Mouse (Mus musculus) midbrain, embryonic 11.5 days (tissue): ENCODE measurements around the gene Ubxn4. TPM values are rescaled to one million over a fixed set of nuclear protein-coding genes. Genes with fewer than 3 reads are reported as not detected.
"Not testable (repeated sequence)": the region's sequence is repeated elsewhere in the genome, so short reads cannot be mapped to it uniquely, and the experiment has no call there.

Experiments used
- ATAC-seq: fragments of 200-750 bp; cut with Nextera tagmentation; 2 replicates; pipeline ENCODE4 v1.8.0; 2017; ENCODE audit warnings: moderate TSS enrichment, moderate library complexity; ENCODE audit not compliant: low FRiP score
- DNase-seq: peaks from one replicate; pipeline ENCODE4 v3.0.0; 2015; ENCODE audit warnings: low spot score; ENCODE audit errors: missing footprints
- H3K27ac ChIP-seq: fragments of 300-500 bp; sonication (generic); 2 replicates; pipeline ENCODE4 v1.5.1; 2014; ENCODE audit warnings: low read depth, low read length
- H3K27me3 ChIP-seq: fragments of 300-500 bp; sonication (generic); 2 replicates; pipeline ENCODE4 v1.6.1; 2014; ENCODE audit warnings: mild to moderate bottlenecking, low read length, moderate library complexity, mixed read lengths; ENCODE audit not compliant: control insufficient read depth, insufficient read depth
- H3K36me3 ChIP-seq: fragments of 300-500 bp; sonication (generic); 2 replicates; pipeline ENCODE4 v1.6.1; 2014; ENCODE audit warnings: mild to moderate bottlenecking, low read length, moderate library complexity, mixed read lengths; ENCODE audit not compliant: control insufficient read depth, insufficient read depth
- H3K4me1 ChIP-seq: fragments of 300-500 bp; sonication (generic); 2 replicates; pipeline ENCODE4 v1.6.1; 2014; ENCODE audit warnings: low read length; ENCODE audit not compliant: control insufficient read depth, insufficient read depth
- H3K4me2 ChIP-seq: fragments of 300-500 bp; sonication (generic); 2 replicates; pipeline ENCODE4 v1.6.1; 2014; ENCODE audit warnings: mild to moderate bottlenecking, moderate library complexity
- H3K4me3 ChIP-seq: fragments of 300-500 bp; sonication (generic); 2 replicates; pipeline ENCODE4 v1.5.1; 2014; ENCODE audit warnings: low read depth, low read length
- H3K9ac ChIP-seq: fragments of 300-500 bp; sonication (generic); 2 replicates; pipeline ENCODE4 v1.6.1; 2014; ENCODE audit warnings: low read length
- H3K9me3 ChIP-seq: fragments of 300-500 bp; sonication (generic); 2 replicates; pipeline ENCODE4 v1.6.1; 2016; ENCODE audit warnings: low read length; ENCODE audit not compliant: control insufficient read depth
- WGBS: fragments of 180-500 bp; shearing (Covaris S2); extraction: QIAGEN DNeasy Blood & Tissue Kit; methylation state at CpG from one replicate; pipeline ENCODE4 v1.1.7; 2014; 5-methylcytosine and 5-hydroxymethylcytosine counted together
- polyA plus RNA-seq: library from polyadenylated mRNA; unstranded; fragments of >200 nt; fragmentation: Nextera tagmentation; extraction: Ambion mirVana; gene quantifications from 2 replicates; pipeline ENCODE4 v1.2.1, GENCODE M21; 2014

Gene Ubxn4
- polyA plus RNA-seq, 1 experiment from 2014 or later: 71.1 TPM

GRCm38 (mm10) chr1:128267061-128267460 is 23.3 kb downstream of the Ubxn4 start:
- H3K4me2 ChIP-seq, H3K9ac ChIP-seq, H3K4me1 ChIP-seq, H3K27me3 ChIP-seq, H3K27ac ChIP-seq, H3K4me3 ChIP-seq, H3K9me3 ChIP-seq, ATAC-seq: not testable (repeated sequence)
- 80% methylated on average over 7 of the region's 7 CpGs for WGBS
- peaks cover 17% of the 10 kb centered on the region; the same call in 1 of the 2 replicates for H3K36me3 ChIP-seq
- DNase-seq: peak; percentile 28

GRCm38 (mm10) chr1:128270731-128271130 is 27.0 kb downstream of the Ubxn4 start:
- WGBS: 95% methylated on average over 3 of the region's 3 CpGs
- Histone ChIP-seq H3K4me2 (no peak overlapping the region), H3K4me1 (no peaks in the 10 kb centered on the region), H3K9me3 (no peaks in the 10 kb centered on the region), H3K36me3 (peaks cover 13% of the 10 kb centered on the region), H3K9ac (no peak overlapping the region), H3K27me3 (no peaks in the 10 kb centered on the region), H3K27ac (no peak overlapping the region), H3K4me3 (no peak overlapping the region)
- no peak for ATAC-seq
- peak; percentile 75 for DNase-seq

GRCm38 (mm10) chr1:128275908-128276307 is 32.1 kb downstream of the Ubxn4 start:
- H3K4me2 ChIP-seq: no peak overlapping the region
- no peak overlapping the region for H3K4me3 ChIP-seq
- H3K9me3 ChIP-seq: no peaks in the 10 kb centered on the region
- no peaks in the 10 kb centered on the region for H3K27me3 ChIP-seq
- no peak overlapping the region for H3K27ac ChIP-seq
- H3K4me1 ChIP-seq: no peaks in the 10 kb centered on the region
- DNase-seq: peak; percentile 76
- H3K36me3 ChIP-seq: peaks cover 13% of the 10 kb centered on the region
- 86% methylated on average over 1 of the region's 1 CpGs for WGBS
- no peak overlapping the region for H3K9ac ChIP-seq
- no peak for ATAC-seq

GRCm38 (mm10) chr1:128278563-128278962 is 34.8 kb downstream of the Ubxn4 start:
- Histone ChIP-seq H3K36me3 (peaks cover 13% of the 10 kb centered on the region), H3K4me3 (no peak overlapping the region), H3K4me2 (no peak overlapping the region), H3K27me3 (no peaks in the 10 kb centered on the region), H3K9me3 (no peaks in the 10 kb centered on the region), H3K9ac (no peak overlapping the region), H3K4me1 (no peaks in the 10 kb centered on the region), H3K27ac (no peak overlapping the region)
- peak; percentile 28 for DNase-seq
- no peak for ATAC-seq
- 92% methylated on average over 3 of the region's 3 CpGs for WGBS

- Histone ChIP-seq H3K9me3 (no peaks in the 10 kb centered on the region), H3K4me2 (no peak overlapping the region), H3K27me3 (no peaks in the 10 kb centered on the region), H3K36me3 (peaks cover 11% of the 10 kb centered on the region; the same call in 1 of the 2 replicates), H3K27ac (no peak overlapping the region), H3K4me3 (no peak overlapping the region), H3K4me1 (no peaks in the 10 kb centered on the region), H3K9ac (no peak overlapping the region)
- no peak for ATAC-seq
- peak; percentile 79 for DNase-seq
- 94% methylated on average over 3 of the region's 3 CpGs for WGBS
Measured at GRCm38 (mm10) chr1:128281753-128282152, 38.0 kb downstream of the Ubxn4 start.

- DNase-seq: no peak
- Histone ChIP-seq H3K27ac (no peak overlapping the region), H3K36me3 (peaks cover 8% of the 10 kb centered on the region; the same call in 1 of the 2 replicates), H3K4me2 (no peak overlapping the region), H3K27me3 (no peaks in the 10 kb centered on the region), H3K4me1 (no peaks in the 10 kb centered on the region), H3K9ac (no peak overlapping the region), H3K4me3 (no peak overlapping the region), H3K9me3 (no peaks in the 10 kb centered on the region)
- ATAC-seq: no peak
- 98% methylated on average over 3 of the region's 3 CpGs for WGBS
Measured at GRCm38 (mm10) chr1:128282924-128283323, 39.2 kb downstream of the Ubxn4 start.

GRCm38 (mm10) chr1:128284157-128284690 is 40.5 kb downstream of the Ubxn4 start:
- Histone ChIP-seq H3K4me1 (no peaks in the 10 kb centered on the region), H3K4me2 (no peak overlapping the region), H3K4me3 (no peak overlapping the region), H3K36me3 (peaks cover 5% of the 10 kb centered on the region; the same call in 1 of the 2 replicates), H3K27me3 (no peaks in the 10 kb centered on the region), H3K27ac (no peak overlapping the region), H3K9ac (no peak overlapping the region), H3K9me3 (no peaks in the 10 kb centered on the region)
- no peak for ATAC-seq
- peak; percentile 72 for DNase-seq
- 92% methylated on average over 8 of the region's 8 CpGs for WGBS

GRCm38 (mm10) chr1:128285136-128285535 is 41.4 kb downstream of the Ubxn4 start:
- H3K36me3 ChIP-seq: no peaks in the 10 kb centered on the region
- peak; percentile 59 for DNase-seq
- H3K4me2 ChIP-seq: no peak overlapping the region
- H3K27ac ChIP-seq: no peak overlapping the region
- no peaks in the 10 kb centered on the region for H3K9me3 ChIP-seq
- no peaks in the 10 kb centered on the region for H3K27me3 ChIP-seq
- no peak overlapping the region for H3K4me3 ChIP-seq
- no peaks in the 10 kb centered on the region for H3K4me1 ChIP-seq
- no peak for ATAC-seq
- WGBS: 91% methylated on average over 9 of the region's 9 CpGs
- H3K9ac ChIP-seq: no peak overlapping the region

GRCm38 (mm10) chr1:128290295-128290694 is 46.5 kb downstream of the Ubxn4 start:
- Histone ChIP-seq H3K9me3 (no peaks in the 10 kb centered on the region), H3K27me3 (no peaks in the 10 kb centered on the region), H3K9ac (no peak overlapping the region), H3K4me2 (no peak overlapping the region), H3K36me3 (no peaks in the 10 kb centered on the region), H3K27ac (no peak overlapping the region), H3K4me1 (no peaks in the 10 kb centered on the region), H3K4me3 (no peak overlapping the region)
- 90% methylated on average over 5 of the region's 5 CpGs for WGBS
- no peak for ATAC-seq
- DNase-seq: peak; percentile 14
